Mouse (Mus musculus) brain, embryonic 14.5 days (tissue): ENCODE results near the gene Msto1.

Experiments used
- CTCF ChIP-seq: fragments of 200-500 bp; IDR thresholded peaks from 2 replicates; pipeline ENCODE4 v1.5.1; 2012; ENCODE audit warnings: inconsistent platforms, mild to moderate bottlenecking, moderate library complexity, borderline replicate concordance; ENCODE audit not compliant: insufficient read depth, insufficient read length; ENCODE audit errors: extremely low read depth
- POLR2A ChIP-seq: fragments of 200-500 bp; IDR thresholded peaks from 2 replicates; pipeline ENCODE4 v1.6.1; 2012; ENCODE audit warnings: mild to moderate bottlenecking, inconsistent platforms, borderline replicate concordance; ENCODE audit not compliant: poor library complexity, insufficient read depth, insufficient read length, severe bottlenecking; ENCODE audit errors: extremely low read depth

DNA sequence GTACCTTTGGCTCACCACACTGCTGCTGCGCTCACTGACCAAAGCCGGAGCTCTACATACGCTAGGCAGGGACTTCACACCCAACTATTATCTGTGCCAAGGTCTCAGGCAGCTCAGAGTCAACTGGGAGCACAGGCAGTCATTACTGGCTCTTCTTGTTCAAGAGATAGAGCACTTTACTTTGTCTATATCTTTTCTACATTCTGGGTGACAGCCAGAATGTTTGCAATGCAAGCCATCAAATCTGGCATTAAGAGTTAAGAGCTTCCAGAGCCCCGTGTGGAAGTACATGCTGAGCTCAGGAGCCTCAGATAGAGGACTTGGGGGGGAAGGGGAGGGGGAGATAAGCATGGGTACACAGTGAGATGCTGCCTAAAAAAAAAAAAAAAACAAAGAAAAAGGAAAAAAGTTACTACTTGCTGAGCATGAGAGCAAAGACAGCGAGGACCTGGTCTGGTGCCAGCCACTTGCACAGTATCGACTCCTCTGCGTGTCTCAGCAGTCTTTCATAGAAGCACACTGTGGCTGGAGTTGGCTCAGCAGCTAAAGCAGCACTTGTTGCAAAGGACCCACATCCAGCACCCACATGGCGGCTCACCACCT, 10.3 kb upstream of the Msto1 start:
- TF ChIP-seq CTCF = no peak
- TF ChIP-seq POLR2A = no peak
